Mouse (Mus musculus) C3H10T1/2 (cell line): ENCODE data around the gene 9430015G10Rik. TPM values are rescaled to one million over a fixed set of nuclear protein-coding genes. Genes with fewer than 3 reads are reported as not detected.

Source experiments
- polyA plus RNA-seq, 2 experiments: library from polyadenylated mRNA; unstranded; fragments of >200 nt; fragmentation: generic; extraction: Trizol; gene quantifications; one replicate each; pipeline ENCODE4 v1.2.1; 2012; ENCODE audit warnings: missing spikeins in 2 of 2

The 9430015G10Rik gene
- polyA plus RNA-seq, result 10 to 100 TPM in 1 of 2 experiments, 1 to 10 TPM in 1; 5.3 to 22.4 TPM

GRCm38 (mm10) chr4:156109570-156110331 is at the start of gene 9430015G10Rik:
Gene 9430015G10Rik, plus strand, starts transcription at chr4:156109982.

GRCm38 (mm10) chr4:156130436-156130835 is 20.7 kb downstream of the 9430015G10Rik start, which contains the start of gene Rnf223:
Gene Rnf223, plus strand, starts transcription at chr4:156130513.

Other genes with a start within 250 kb of the 9430015G10Rik start
- gene Tas1r3, start 246.6 kb upstream of the 9430015G10Rik start, polyA plus RNA-seq, result under 1 TPM; 0.04 to 0.32 TPM
- 10 to 100 TPM; 10.4 to 13.3 TPM for gene Cptp, start 240.5 kb upstream of the 9430015G10Rik start, polyA plus RNA-seq
- 10 to 100 TPM; 35.5 to 51.4 TPM for gene Ints11, start 240.4 kb upstream of the 9430015G10Rik start, polyA plus RNA-seq
- gene Pusl1, start 218.2 kb upstream of the 9430015G10Rik start, polyA plus RNA-seq, result 10 to 100 TPM in 1 of 2 experiments, 1 to 10 TPM in 1; 9.1 to 14.4 TPM
- gene Acap3, start 218.2 kb upstream of the 9430015G10Rik start, polyA plus RNA-seq, result 10 to 100 TPM; 13.3 to 20.0 TPM
- 10 to 100 TPM; 35.8 to 37.0 TPM for gene Ube2j2, start 166.2 kb upstream of the 9430015G10Rik start, polyA plus RNA-seq
- gene C1qtnf12, start 147.7 kb upstream of the 9430015G10Rik start, polyA plus RNA-seq, result 1 to 10 TPM; 2.1 to 3.6 TPM
- 1 to 10 TPM; 1.9 to 4.3 TPM for gene B3galt6, start 117.3 kb upstream of the 9430015G10Rik start, polyA plus RNA-seq
- gene Sdf4, start 117.1 kb upstream of the 9430015G10Rik start, polyA plus RNA-seq, result 100 to 1,000 TPM; 121 to 177 TPM
- 1 to 10 TPM in 1 of 2 experiments, under 1 TPM in 1; 0.16 to 1.3 TPM for gene Tnfrsf4, start 96.1 kb upstream of the 9430015G10Rik start, polyA plus RNA-seq
- gene Tnfrsf18, start 83.8 kb upstream of the 9430015G10Rik start, polyA plus RNA-seq, result 1 to 10 TPM in 1 of 2 experiments, under 1 TPM in 1; 0.08 to 1.6 TPM
- under 1 TPM in 1 of 2 experiments, not detected in 1; 0.08 TPM for gene Ttll10, start 50.6 kb upstream of the 9430015G10Rik start, polyA plus RNA-seq
- gene Rnf223, start 20.5 kb downstream of the 9430015G10Rik start, polyA plus RNA-seq, result under 1 TPM; 0.07 to 0.42 TPM
- 10 to 100 TPM in 1 of 2 experiments, 1 to 10 TPM in 1; 2.6 to 26.9 TPM for gene Agrn, start 87.5 kb downstream of the 9430015G10Rik start, polyA plus RNA-seq
- 10 to 100 TPM in 1 of 2 experiments, 1 to 10 TPM in 1; 1.3 to 22.7 TPM for gene Isg15, start 90.8 kb downstream of the 9430015G10Rik start, polyA plus RNA-seq
- under 1 TPM in 1 of 2 experiments, not detected in 1; 0.05 TPM for gene AW011738, start 93.3 kb downstream of the 9430015G10Rik start, polyA plus RNA-seq
- gene Perm1, start 105.9 kb downstream of the 9430015G10Rik start, polyA plus RNA-seq, result under 1 TPM; 0.04 to 0.17 TPM
- gene Plekhn1, start 124.9 kb downstream of the 9430015G10Rik start, polyA plus RNA-seq, result 10 to 100 TPM in 1 of 2 experiments, 1 to 10 TPM in 1; 4.8 to 12.4 TPM
- gene Noc2l, start 126.0 kb downstream of the 9430015G10Rik start, polyA plus RNA-seq, result 10 to 100 TPM; 23.0 to 82.0 TPM
- under 1 TPM; 0.02 to 0.05 TPM for gene Samd11, start 145.7 kb downstream of the 9430015G10Rik start, polyA plus RNA-seq
- not detected for gene Vmn2r-ps159, start 221.1 kb downstream of the 9430015G10Rik start, polyA plus RNA-seq